Comparison of ENCODE assay signal across 8 mouse cellular contexts in the genomic region with DNA sequence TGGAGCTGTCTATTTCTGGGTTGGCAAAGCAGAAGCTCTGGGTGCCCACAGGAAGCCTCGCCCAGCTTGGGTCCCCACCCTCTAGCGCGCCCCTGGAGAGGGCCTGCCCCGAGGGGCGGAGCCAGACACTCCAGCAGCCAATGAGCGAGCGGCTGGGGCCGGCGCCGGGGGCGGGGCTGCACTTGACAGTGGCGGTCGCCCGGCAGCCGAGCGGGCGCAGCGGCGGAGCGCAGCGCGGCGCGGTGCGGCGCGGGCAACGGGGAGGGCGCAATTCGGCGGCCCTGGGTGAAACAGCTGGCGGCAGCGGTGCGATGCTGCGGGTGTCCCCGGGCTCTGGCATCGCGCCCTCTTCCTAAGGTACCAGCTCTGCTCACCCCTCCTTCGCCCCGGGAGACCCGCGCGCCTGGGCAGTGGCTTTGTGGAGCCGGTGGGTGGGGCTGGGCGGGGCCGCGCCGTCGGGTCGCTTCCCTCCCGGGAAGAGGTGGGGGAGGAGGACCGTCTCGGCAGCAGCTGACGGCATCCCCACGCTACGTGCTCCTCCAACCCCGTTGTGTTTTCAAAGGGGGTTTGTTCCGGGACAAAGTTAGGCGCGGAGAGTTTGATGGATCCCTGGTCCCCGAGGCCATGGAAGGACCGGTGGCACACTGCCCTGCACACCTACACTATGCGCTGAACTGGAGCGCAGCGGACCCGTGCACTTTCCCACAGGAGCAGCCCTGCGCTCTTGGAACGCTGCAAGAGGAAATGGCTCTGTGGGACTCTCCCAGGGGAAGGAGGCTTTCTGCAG. TPM values are rescaled to one million over a fixed set of nuclear protein-coding genes. Genes with fewer than 3 reads are reported as not detected.
A peak's percentile ranks its signal among the peaks of the same experiment; 100 is the strongest.
DNase-seq lines count a peak whose midpoint lies in the region; ATAC-seq and TF ChIP-seq lines count a peak whose summit lies in the region.

Fry (plus strand) TSS at position 191 of the 787 bp plus-strand sequence.

- H3K9me3 ChIP-seq in E14TG2a.4 (ENCODE audit: low read length), result peaks cover 4% of the 10 kb centered on the region
- peaks cover 3% of the 10 kb centered on the region; the same call in 1 of the 2 replicates for H3K9me3 ChIP-seq in forebrain, embryonic 16.5 days (ENCODE audit: control insufficient read depth, low read length)
- no peaks in the 10 kb centered on the region for H3K9me3 ChIP-seq in neural tube, embryonic 14.5 days (ENCODE audit: control insufficient read depth, low read length)

- intact Hi-C loops in heart, postnatal 25 days (cut with DNase I), result loop anchor here (2.0 kb wide), 1 partner anchor 30 kb away; no protein-coding TSS in a partner anchor

- under 1% methylated on average over 59 of the region's 68 CpGs for WGBS in forebrain, embryonic 16.5 days
- whole genome bisulfite sequencing in neural tube, embryonic 14.5 days, result under 1% methylated on average over 59 of the region's 68 CpGs

- 0 out of 2 replicates have a peak within 1 kb of the TSS, but pooled peaks have one; percentile 51 for H3K27ac ChIP-seq in forebrain, embryonic 16.5 days (ENCODE audit: low read length)
- H3K27ac ChIP-seq in neural tube, embryonic 14.5 days (ENCODE audit: low read depth, low read length), result peak within 1 kb of the TSS; percentile 75
- H3K27ac ChIP-seq in testis, adult 2 months (ENCODE audit: control insufficient read depth, insufficient read depth, low read depth, low read length), result no peak within 1 kb of the TSS

- peak; percentile 9; the same call in 1 of the 2 replicates for TF ChIP-seq POLR2A in testis, adult 2 months (IDR thresholded peaks at IDR 0.05; ENCODE audit: control insufficient read depth, low read depth, low read length)

- DNase-seq in cerebellum, adult 18-20 months, result peak; percentile 76 to 86
- DNase-seq in heart, postnatal 25 days (ENCODE audit: low spot score), result peak; percentile 94
- DNase-seq in layer of hippocampus, adult 18-20 months (ENCODE audit: low spot score in 2 of 2), result peak; percentile 95 to 97
- peak; percentile 95 to 96 for DNase-seq in lung, adult 18-20 months

- no peak for TF ChIP-seq CTCF in E14TG2a.4 (conservative IDR thresholded peaks at IDR 0.05; ENCODE audit: low read length)
- no peak for TF ChIP-seq CTCF in testis, adult 2 months (IDR thresholded peaks at IDR 0.05; ENCODE audit: control insufficient read depth, insufficient read depth, insufficient replicate concordance, low read depth, low read length)

- no peaks in the 10 kb centered on the region for H3K27me3 ChIP-seq in E14TG2a.4 (ENCODE audit: insufficient read depth, low read length)
- no peaks in the 10 kb centered on the region for H3K27me3 ChIP-seq in forebrain, embryonic 16.5 days (replicated peaks; ENCODE audit: control insufficient read depth, insufficient read depth, low read length)
- no peaks in the 10 kb centered on the region for H3K27me3 ChIP-seq in neural tube, embryonic 14.5 days (ENCODE audit: control insufficient read depth, insufficient read depth, low read length)
- H3K27me3 ChIP-seq in testis, adult 2 months (ENCODE audit: control insufficient read depth, insufficient read depth, low read length), result no peaks in the 10 kb centered on the region

- H3K36me3 ChIP-seq in E14TG2a.4 (ENCODE audit: insufficient read depth, low read length), result no peaks in the 10 kb centered on the region
- H3K36me3 ChIP-seq in forebrain, embryonic 16.5 days (ENCODE audit: control insufficient read depth, insufficient read depth), result no peaks in the 10 kb centered on the region
- no peaks in the 10 kb centered on the region for H3K36me3 ChIP-seq in neural tube, embryonic 14.5 days (ENCODE audit: control insufficient read depth, insufficient read depth, low read length)
- no peaks in the 10 kb centered on the region for H3K36me3 ChIP-seq in testis, adult 2 months (ENCODE audit: control insufficient read depth, insufficient read depth, low read length)

- peaks cover 37% of the 10 kb centered on the region for H3K4me1 ChIP-seq in E14TG2a.4 (replicated peaks; ENCODE audit: low read depth, low read length)
- peaks cover 22% of the 10 kb centered on the region for H3K4me1 ChIP-seq in forebrain, embryonic 16.5 days (replicated peaks; ENCODE audit: control insufficient read depth, insufficient read depth, low read length)
- H3K4me1 ChIP-seq in neural tube, embryonic 14.5 days (ENCODE audit: control insufficient read depth, insufficient read depth, low read length), result peaks cover 13% of the 10 kb centered on the region
- H3K4me1 ChIP-seq in testis, adult 2 months (ENCODE audit: control insufficient read depth, insufficient read depth, low read length), result peaks cover 14% of the 10 kb centered on the region

- H3K4me2 ChIP-seq in forebrain, embryonic 16.5 days (ENCODE audit: low read length), result peak within 1 kb of the TSS; percentile 75
- peak within 1 kb of the TSS; percentile 66 for H3K4me2 ChIP-seq in neural tube, embryonic 14.5 days (ENCODE audit: low read depth, low read length)

- peak within 1 kb of the TSS; percentile 86 for H3K4me3 ChIP-seq in E14TG2a.4 (replicated peaks; ENCODE audit: low read length)
- H3K4me3 ChIP-seq in forebrain, embryonic 16.5 days (replicated peaks; ENCODE audit: low read length), result peak within 1 kb of the TSS; percentile 71
- H3K4me3 ChIP-seq in neural tube, embryonic 14.5 days (ENCODE audit: low read depth, low read length), result peak within 1 kb of the TSS; percentile 60
- peak within 1 kb of the TSS; percentile 66 for H3K4me3 ChIP-seq in testis, adult 2 months (ENCODE audit: control insufficient read depth, low read depth, low read length)

- ATAC-seq in forebrain, embryonic 16.5 days, result peak; percentile 99
- ATAC-seq in neural tube, embryonic 14.5 days (ENCODE audit: low read depth), result peak; percentile 97

- peak within 1 kb of the TSS; percentile 65 for H3K9ac ChIP-seq in forebrain, embryonic 16.5 days (replicated peaks; ENCODE audit: low read depth, low read length)
- peak within 1 kb of the TSS; percentile 59 for H3K9ac ChIP-seq in neural tube, embryonic 14.5 days (replicated peaks; ENCODE audit: low read depth, low read length)

RNA-seq across cellular contexts. Expression of gene Fry, which starts in this region (rescaled TPM):
- 35.1 and 45.4 TPM in 2 replicates for polyA plus RNA-seq in forebrain, embryonic 16.5 days (2015; fragmentation: Nextera tagmentation; extraction: Ambion mirVana)
- 100 to 1,000 TPM; 120 to 150 TPM for total RNA-seq in heart, postnatal 25 days (2021)
- 100 to 1,000 TPM; 196 to 210 TPM for total RNA-seq in layer of hippocampus, adult 18-20 months (2021)
- polyA plus RNA-seq in neural tube, embryonic 14.5 days (2014; fragmentation: Nextera tagmentation; extraction: Ambion mirVana), result 73.7 and 85.1 TPM in 2 replicates
- 7.1 and 8.4 TPM in 2 replicates for polyA plus RNA-seq in testis, adult 2 months (2012; rRNA removed)
